Mouse (Mus musculus) G1E (cell line): ENCODE results near the gene Agap1. TPM values are rescaled to one million over a fixed set of nuclear protein-coding genes. Genes with fewer than 3 reads are reported as not detected.

Experiments used
- ATAC-seq: 2 replicates; pipeline ENCODE4 v1.8.0; 2016; ENCODE audit warnings: mild to moderate bottlenecking; ENCODE audit not compliant: insufficient number of reproducible peaks, poor library complexity, low FRiP score, severe bottlenecking; ENCODE audit errors: extremely low read depth
- DNase-seq: peaks from one replicate; pipeline ENCODE4 v3.0.0; 2012; ENCODE audit warnings: low spot score
- H3K27me3 ChIP-seq: 2 replicates; pipeline ENCODE4 v1.6.1; 2012; ENCODE audit warnings: mild to moderate bottlenecking, low read length, inconsistent platforms; ENCODE audit not compliant: insufficient read depth
- H3K36me3 ChIP-seq: replicated peaks from 2 replicates; pipeline ENCODE3; 2012; ENCODE audit warnings: mild to moderate bottlenecking, inconsistent platforms
- H3K4me1 ChIP-seq: 2 replicates; pipeline ENCODE4 v1.6.1; 2012; ENCODE audit warnings: low read depth, low read length, inconsistent platforms, mixed read lengths; ENCODE audit not compliant: insufficient read depth
- H3K4me3 ChIP-seq: 2 replicates; pipeline ENCODE4 v1.5.1; 2012; ENCODE audit warnings: low read depth, mild to moderate bottlenecking, inconsistent platforms, low read length, moderate library complexity, mixed read lengths
- H3K9me3 ChIP-seq: replicated peaks from 2 replicates; pipeline ENCODE4 v1.6.1; 2012; ENCODE audit warnings: inconsistent platforms
- CTCF ChIP-seq: IDR thresholded peaks from 2 replicates; pipeline ENCODE4 v1.5.1; 2012; ENCODE audit warnings: low read depth, low read length, inconsistent platforms, mixed read lengths
- GATA1 ChIP-seq: IDR thresholded peaks from 2 replicates; pipeline ENCODE4 v1.6.1; 2012; ENCODE audit warnings: borderline replicate concordance, low read length, inconsistent platforms, mixed read lengths
- GATA2 ChIP-seq: IDR thresholded peaks from 2 replicates; pipeline ENCODE4 v1.6.1; 2012; ENCODE audit warnings: low read depth, low read length, inconsistent platforms, borderline replicate concordance
- POLR2AphosphoS5 ChIP-seq: IDR thresholded peaks from 2 replicates; pipeline ENCODE4 v1.6.1; 2012; ENCODE audit warnings: low read depth, low read length, inconsistent platforms; ENCODE audit not compliant: insufficient replicate concordance
- TAL1 ChIP-seq: conservative IDR thresholded peaks from 2 replicates; pipeline ENCODE4 v1.6.1; 2012; ENCODE audit warnings: low read depth, low read length, inconsistent platforms, mixed read lengths
- polyA plus RNA-seq: library from polyadenylated mRNA; stranded (reverse); fragments of >175 nt; gene quantifications from 2 replicates; pipeline ENCODE4 v1.2.3, GENCODE M21; 2012
- total RNA-seq, 2 experiments: library from RNA; stranded (forward) in 1 of 2; stranded (reverse) in 1 of 2; fragments of 200-1000 nt in 1 of 2; fragments of >200 nt in 1 of 2; fragmentation: Nextera tagmentation in 1 of 2; gene quantifications; 2 replicates each; pipeline ENCODE4 v1.2.3; 2014 to 2017

Gene Agap1
- total and polyA plus RNA-seq, 3 experiments = 0.01 to 0.45 (median 0.16) TPM

GRCm38 (mm10) chr1:89656167-89656566 is 201.6 kb downstream of the Agap1 start:
- no peaks in the 10 kb centered on the region for H3K4me1 ChIP-seq
- DNase-seq (no peak), ATAC-seq (no peak)
- no peak for TF ChIP-seq CTCF
- no peak for TF ChIP-seq POLR2AphosphoS5
- no peak for TF ChIP-seq TAL1
- no peak for TF ChIP-seq GATA1
- TF ChIP-seq GATA2 = no peak
- H3K4me3 ChIP-seq = no peak overlapping the region
- no peaks in the 10 kb centered on the region; the same call in 1 of the 2 replicates for H3K27me3 ChIP-seq
- H3K9me3 ChIP-seq = peaks cover 79% of the 10 kb centered on the region
- H3K36me3 ChIP-seq = no peaks in the 10 kb centered on the region

DNA sequence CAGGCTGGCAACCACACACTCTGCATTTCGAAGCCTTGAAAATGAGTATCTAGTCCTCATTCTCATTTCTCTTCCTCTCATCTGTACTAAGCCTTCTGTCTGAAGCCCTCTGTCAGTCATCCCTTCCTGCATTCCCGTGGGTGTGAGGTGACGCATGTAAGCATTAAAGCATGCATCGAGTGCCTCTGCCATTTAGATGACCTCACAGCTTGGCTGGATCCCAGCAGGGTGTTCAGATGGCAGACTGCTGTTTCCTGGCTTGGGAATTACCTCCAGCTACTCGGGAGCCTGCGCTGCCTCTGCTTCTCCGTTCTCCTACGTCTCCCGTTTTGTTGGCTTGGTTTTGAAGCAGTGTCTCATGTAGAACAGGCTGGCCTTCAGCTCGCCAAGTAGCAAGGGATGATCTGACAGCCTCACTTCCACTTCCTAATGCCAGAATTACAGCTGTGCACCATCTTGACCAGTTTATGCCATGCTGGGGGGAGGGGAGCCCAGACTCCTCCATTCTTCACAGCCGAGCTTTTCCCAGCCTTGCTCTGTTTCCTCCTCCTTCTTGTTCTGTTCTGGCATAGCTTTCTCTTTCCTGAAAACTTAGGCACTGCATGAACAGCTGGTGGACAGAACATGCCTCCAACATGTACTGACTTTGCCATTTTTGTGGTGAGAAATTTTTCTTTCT is 202.2 kb downstream of the Agap1 start:
- no peak for ATAC-seq
- H3K4me1 ChIP-seq = no peaks in the 10 kb centered on the region
- peaks cover 79% of the 10 kb centered on the region for H3K9me3 ChIP-seq
- DNase-seq = no peak
- no peak overlapping the region for H3K4me3 ChIP-seq
- H3K36me3 ChIP-seq = no peaks in the 10 kb centered on the region
- TF ChIP-seq GATA1 = no peak
- TF ChIP-seq GATA2 = no peak
- no peak for TF ChIP-seq CTCF
- TF ChIP-seq POLR2AphosphoS5 = no peak
- no peak for TF ChIP-seq TAL1
- no peaks in the 10 kb centered on the region; the same call in 1 of the 2 replicates for H3K27me3 ChIP-seq

GRCm38 (mm10) chr1:89660804-89661203 is 206.2 kb downstream of the Agap1 start:
- DNase-seq (no peak), ATAC-seq (no peak)
- H3K36me3 ChIP-seq = no peaks in the 10 kb centered on the region
- no peaks in the 10 kb centered on the region; the same call in 1 of the 2 replicates for H3K27me3 ChIP-seq
- no peak for TF ChIP-seq POLR2AphosphoS5
- no peak for TF ChIP-seq GATA1
- TF ChIP-seq CTCF = no peak
- TF ChIP-seq GATA2 = no peak
- TF ChIP-seq TAL1 = no peak
- peaks cover 77% of the 10 kb centered on the region for H3K9me3 ChIP-seq
- H3K4me1 ChIP-seq = no peaks in the 10 kb centered on the region
- H3K4me3 ChIP-seq = no peak overlapping the region

DNA sequence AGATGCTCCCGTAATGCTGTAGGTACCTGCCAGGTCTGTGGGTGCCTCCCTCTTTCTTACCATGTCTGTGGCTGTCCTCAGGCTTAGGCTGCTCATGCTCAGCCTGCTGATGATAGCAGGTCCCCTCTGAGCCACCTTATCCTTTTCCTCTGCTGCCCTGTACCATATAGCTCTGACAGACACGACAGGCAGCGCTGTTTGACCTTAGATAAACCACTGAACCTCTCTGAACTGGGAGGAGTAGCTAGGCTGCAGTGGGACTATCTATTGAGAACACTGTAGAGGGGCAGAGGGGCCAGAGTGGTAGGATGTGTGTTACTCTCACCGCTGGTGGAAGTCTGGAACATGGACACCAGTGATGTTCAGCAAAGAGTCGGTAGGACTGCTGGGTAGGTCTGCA is 211.5 kb downstream of the Agap1 start:
- no peak overlapping the region for H3K4me3 ChIP-seq
- no peaks in the 10 kb centered on the region for H3K36me3 ChIP-seq
- no peak for ATAC-seq
- DNase-seq = no peak
- no peaks in the 10 kb centered on the region for H3K4me1 ChIP-seq
- TF ChIP-seq CTCF (no peak), GATA2 (no peak), GATA1 (no peak), POLR2AphosphoS5 (no peak), TAL1 (no peak)
- H3K9me3 ChIP-seq = peaks cover 84% of the 10 kb centered on the region
- H3K27me3 ChIP-seq = no peaks in the 10 kb centered on the region; the same call in 1 of the 2 replicates

DNA sequence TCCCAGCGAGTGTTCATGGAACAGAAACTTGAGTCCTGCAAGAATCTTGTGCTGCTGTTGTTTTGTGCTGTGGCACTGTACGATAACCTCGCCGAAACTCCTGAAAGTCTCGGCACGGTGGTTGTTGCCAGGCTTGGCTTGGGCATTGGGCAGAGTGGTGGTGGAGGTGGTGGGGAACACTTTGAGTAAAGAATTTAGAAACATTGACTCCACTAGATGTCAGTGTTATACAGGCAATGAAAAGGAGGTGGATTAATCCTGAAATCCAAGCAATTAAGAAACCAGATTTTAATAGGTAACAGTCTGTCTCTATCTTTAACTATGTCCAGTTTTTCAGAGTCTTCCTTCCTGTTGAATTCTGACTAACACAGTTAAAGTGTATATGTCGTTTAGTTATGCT is 212.8 kb downstream of the Agap1 start:
- H3K36me3 ChIP-seq = no peaks in the 10 kb centered on the region
- no peaks in the 10 kb centered on the region; the same call in 1 of the 2 replicates for H3K27me3 ChIP-seq
- no peak for DNase-seq
- TF ChIP-seq POLR2AphosphoS5 = no peak
- TF ChIP-seq CTCF = no peak
- no peak for TF ChIP-seq GATA1
- no peak for TF ChIP-seq TAL1
- no peak for TF ChIP-seq GATA2
- H3K9me3 ChIP-seq = peaks cover 86% of the 10 kb centered on the region
- no peaks in the 10 kb centered on the region for H3K4me1 ChIP-seq
- ATAC-seq = no peak
- H3K4me3 ChIP-seq = no peak overlapping the region

DNA sequence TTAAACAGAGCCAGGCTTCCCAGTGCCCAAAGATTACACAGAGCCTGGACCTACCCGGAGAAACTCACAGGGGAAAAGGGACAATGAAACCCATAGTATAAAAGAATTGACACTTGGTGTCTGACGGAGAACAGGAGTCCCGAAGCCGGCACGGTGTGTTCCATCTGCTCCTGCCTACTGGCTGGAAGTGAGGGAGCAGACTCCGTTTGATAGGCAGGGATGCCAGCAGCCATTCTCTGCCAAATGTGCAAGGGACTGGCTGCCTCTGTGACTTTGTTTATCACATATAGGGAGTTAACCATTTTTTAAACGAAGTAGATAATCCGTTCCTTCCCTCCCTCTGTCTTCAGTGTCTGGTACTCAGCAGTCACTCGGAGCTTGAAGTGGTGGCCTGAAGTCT is 214.0 kb downstream of the Agap1 start:
- no peaks in the 10 kb centered on the region for H3K36me3 ChIP-seq
- no peaks in the 10 kb centered on the region for H3K4me1 ChIP-seq
- no peak overlapping the region for H3K4me3 ChIP-seq
- no peaks in the 10 kb centered on the region; the same call in 1 of the 2 replicates for H3K27me3 ChIP-seq
- no peak for TF ChIP-seq GATA1
- no peak for TF ChIP-seq TAL1
- TF ChIP-seq POLR2AphosphoS5 = no peak
- TF ChIP-seq CTCF = no peak
- DNase-seq (no peak), ATAC-seq (no peak)
- peaks cover 87% of the 10 kb centered on the region for H3K9me3 ChIP-seq
